Mouse (Mus musculus): ENCODE measurements around the gene Mtmr6. TPM values are rescaled to one million over a fixed set of nuclear protein-coding genes. Genes with fewer than 3 reads are reported as not detected.

Gene Mtmr6
- 18.7 and 29.0 TPM in 2 replicates for total RNA-seq (2014; rRNA removed; ENCODE audit: low replicate concordance)
- 20.8 and 21.8 TPM in 2 replicates for polyA plus RNA-seq (2015; fragmentation: Nextera tagmentation; extraction: Ambion mirVana)

GRCm38 (mm10) chr14:60264990-60265876, at the start of gene Mtmr6:
Gene Mtmr6 (plus strand): TSS chr14:60265228.
- under 1% methylated on average over 51 of the region's 51 CpGs for WGBS
- peak within 1 kb of the TSS; percentile 71 for H3K4me3 ChIP-seq (ENCODE audit: low read depth, low read length)
- ATAC-seq (ENCODE audit: insufficient read depth, low read depth) (peak; percentile 100), DNase-seq (ENCODE audit: low spot score) (peak; percentile 98)
- peak within 1 kb of the TSS; percentile 64 for H3K9ac ChIP-seq (replicated peaks; ENCODE audit: low read depth, low read length)
- H3K9me3 ChIP-seq (replicated peaks; ENCODE audit: control insufficient read depth, low read length), result no peaks in the 10 kb centered on the region
- H3K4me2 ChIP-seq (ENCODE audit: low read depth, low read length), result peak within 1 kb of the TSS; percentile 73
- no peaks in the 10 kb centered on the region for H3K27me3 ChIP-seq (ENCODE audit: control insufficient read depth, insufficient read depth, low read length)
- peak; percentile 53; the same call in 1 of the 2 replicates for TF ChIP-seq EP300 (IDR thresholded peaks at IDR 0.05; ENCODE audit: low read depth)
- TF ChIP-seq CTCF (IDR thresholded peaks at IDR 0.05; ENCODE audit: low read depth), result peak; percentile 98
- H3K27ac ChIP-seq (ENCODE audit: low read depth), result peak within 1 kb of the TSS; percentile 59
- no peaks in the 10 kb centered on the region for H3K36me3 ChIP-seq (replicated peaks; ENCODE audit: control insufficient read depth, insufficient read depth, low read length)
- H3K4me1 ChIP-seq (ENCODE audit: control insufficient read depth, insufficient read depth), result no peaks in the 10 kb centered on the region; the same call in 1 of the 2 replicates

- Histone ChIP-seq H3K27ac (ENCODE audit: low read depth) (no peak overlapping the region), H3K36me3 (replicated peaks; ENCODE audit: control insufficient read depth, insufficient read depth, low read length) (peaks cover 32% of the 10 kb centered on the region), H3K9me3 (replicated peaks; ENCODE audit: control insufficient read depth, low read length) (no peaks in the 10 kb centered on the region), H3K27me3 (ENCODE audit: control insufficient read depth, insufficient read depth, low read length) (no peaks in the 10 kb centered on the region), H3K4me1 (ENCODE audit: control insufficient read depth, insufficient read depth) (no peaks in the 10 kb centered on the region), H3K4me3 (ENCODE audit: low read depth, low read length) (no peak overlapping the region), H3K9ac (replicated peaks; ENCODE audit: low read depth, low read length) (no peak overlapping the region), H3K4me2 (ENCODE audit: low read depth, low read length) (no peak overlapping the region)
- ATAC-seq (ENCODE audit: insufficient read depth, low read depth) (no peak), DNase-seq (ENCODE audit: low spot score) (no peak)
- WGBS, result 86% methylated on average over 1 of the region's 1 CpGs
- TF ChIP-seq CTCF (IDR thresholded peaks at IDR 0.05; ENCODE audit: low read depth) (no peak), EP300 (IDR thresholded peaks at IDR 0.05; ENCODE audit: low read depth) (no peak)
Observed at GRCm38 (mm10) chr14:60216125-60216524, 48.9 kb upstream of the Mtmr6 start.

DNA sequence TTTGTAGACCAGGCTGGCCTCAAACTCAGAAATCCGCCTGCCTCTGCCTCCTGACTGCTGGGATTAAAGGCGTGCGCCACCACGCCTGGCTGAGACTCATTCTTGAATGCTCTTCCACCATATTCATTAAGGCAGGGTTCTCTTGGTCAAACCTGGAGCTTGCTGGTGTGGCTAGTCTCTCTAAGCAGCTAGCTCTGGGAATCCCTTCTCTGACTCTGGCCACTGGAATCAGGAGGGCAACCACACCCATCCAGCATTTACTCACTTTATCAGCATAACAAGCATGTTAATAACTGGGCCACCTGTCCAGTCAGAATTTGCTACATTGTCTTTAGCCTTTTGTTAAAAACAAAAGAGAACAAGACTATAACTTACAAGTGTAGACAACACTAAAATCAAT, 47.4 kb upstream of the Mtmr6 start:
- Histone ChIP-seq H3K4me1 (ENCODE audit: control insufficient read depth, insufficient read depth) (no peaks in the 10 kb centered on the region), H3K4me3 (ENCODE audit: low read depth, low read length) (no peak overlapping the region), H3K9ac (replicated peaks; ENCODE audit: low read depth, low read length) (no peak overlapping the region), H3K27ac (ENCODE audit: low read depth) (no peak overlapping the region), H3K36me3 (replicated peaks; ENCODE audit: control insufficient read depth, insufficient read depth, low read length) (peaks cover 40% of the 10 kb centered on the region), H3K27me3 (ENCODE audit: control insufficient read depth, insufficient read depth, low read length) (no peaks in the 10 kb centered on the region), H3K9me3 (replicated peaks; ENCODE audit: control insufficient read depth, low read length) (no peaks in the 10 kb centered on the region), H3K4me2 (ENCODE audit: low read depth, low read length) (no peak overlapping the region)
- DNase-seq (ENCODE audit: low spot score) (no peak), ATAC-seq (ENCODE audit: insufficient read depth, low read depth) (no peak)
- WGBS, result 96% methylated on average over 4 of the region's 4 CpGs
- no peak for TF ChIP-seq EP300 (IDR thresholded peaks at IDR 0.05; ENCODE audit: low read depth)

DNA sequence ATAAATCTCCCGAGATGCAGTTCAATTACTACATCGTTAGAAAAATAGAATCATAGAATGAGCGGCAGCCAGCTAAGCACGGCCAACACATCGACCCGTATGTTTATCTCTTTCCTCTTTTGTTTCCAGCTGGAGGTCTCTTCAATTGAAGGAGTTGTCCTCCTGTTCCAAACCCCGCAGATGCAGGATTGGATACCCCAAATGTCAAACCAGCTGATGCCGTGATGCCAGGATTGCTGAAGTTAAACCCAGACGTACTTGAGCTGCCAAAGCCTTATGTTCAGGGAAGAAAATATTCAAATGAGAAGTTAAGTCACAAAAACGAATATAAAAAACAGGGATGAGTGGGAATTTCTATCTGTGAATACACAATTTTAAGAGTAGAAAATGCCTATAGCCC, 45.1 kb upstream of the Mtmr6 start:
- H3K4me3 ChIP-seq (ENCODE audit: low read depth, low read length), result no peak overlapping the region
- TF ChIP-seq CTCF (IDR thresholded peaks at IDR 0.05; ENCODE audit: low read depth), result no peak
- no peak for TF ChIP-seq EP300 (IDR thresholded peaks at IDR 0.05; ENCODE audit: low read depth)
- peaks cover 45% of the 10 kb centered on the region for H3K36me3 ChIP-seq (replicated peaks; ENCODE audit: control insufficient read depth, insufficient read depth, low read length)
- no peak for DNase-seq (ENCODE audit: low spot score)
- no peak for ATAC-seq (ENCODE audit: insufficient read depth, low read depth)
- no peaks in the 10 kb centered on the region for H3K27me3 ChIP-seq (ENCODE audit: control insufficient read depth, insufficient read depth, low read length)
- H3K9ac ChIP-seq (replicated peaks; ENCODE audit: low read depth, low read length), result no peak overlapping the region
- 85% methylated on average over 10 of the region's 10 CpGs for WGBS
- H3K27ac ChIP-seq (ENCODE audit: low read depth), result no peak overlapping the region
- no peaks in the 10 kb centered on the region for H3K9me3 ChIP-seq (replicated peaks; ENCODE audit: control insufficient read depth, low read length)
- no peak overlapping the region for H3K4me2 ChIP-seq (ENCODE audit: low read depth, low read length)
- H3K4me1 ChIP-seq (ENCODE audit: control insufficient read depth, insufficient read depth), result no peaks in the 10 kb centered on the region

DNA sequence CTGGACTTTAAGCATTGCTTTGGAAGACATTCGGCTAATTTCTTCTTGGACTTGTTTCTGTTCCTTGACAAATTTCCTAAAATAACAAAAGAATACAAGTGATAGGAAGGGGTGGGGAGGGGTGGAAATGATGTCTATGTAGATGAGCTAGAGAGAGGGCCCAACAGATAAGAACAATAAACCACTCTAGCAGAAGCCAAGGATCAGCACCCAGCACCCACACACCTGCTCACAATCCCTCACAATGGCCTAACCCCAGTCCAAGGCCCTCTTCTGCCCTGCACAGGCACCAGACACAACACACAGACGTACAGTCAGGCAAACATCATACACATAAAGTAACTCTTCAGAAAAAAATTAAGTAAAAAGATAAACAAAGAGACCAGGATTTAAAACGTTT, 26.5 kb upstream of the Mtmr6 start:
- no peak overlapping the region for H3K4me2 ChIP-seq (ENCODE audit: low read depth, low read length)
- DNase-seq (ENCODE audit: low spot score), result no peak
- H3K4me3 ChIP-seq (ENCODE audit: low read depth, low read length), result no peak overlapping the region
- no peak overlapping the region for H3K27ac ChIP-seq (ENCODE audit: low read depth)
- no peak for ATAC-seq (ENCODE audit: insufficient read depth, low read depth)
- no peaks in the 10 kb centered on the region for H3K9me3 ChIP-seq (replicated peaks; ENCODE audit: control insufficient read depth, low read length)
- no peak overlapping the region for H3K9ac ChIP-seq (replicated peaks; ENCODE audit: low read depth, low read length)
- H3K27me3 ChIP-seq (ENCODE audit: control insufficient read depth, insufficient read depth, low read length), result no peaks in the 10 kb centered on the region
- 71% methylated on average over 3 of the region's 3 CpGs for WGBS
- H3K4me1 ChIP-seq (ENCODE audit: control insufficient read depth, insufficient read depth), result no peaks in the 10 kb centered on the region
- TF ChIP-seq EP300 (IDR thresholded peaks at IDR 0.05; ENCODE audit: low read depth), result no peak
- TF ChIP-seq CTCF (IDR thresholded peaks at IDR 0.05; ENCODE audit: low read depth), result no peak
- H3K36me3 ChIP-seq (replicated peaks; ENCODE audit: control insufficient read depth, insufficient read depth, low read length), result peaks cover 50% of the 10 kb centered on the region
